Mouse (Mus musculus) lung, postnatal 0 days (tissue): ENCODE results near the gene Mdga1.

Experiments used
- CTCF ChIP-seq: IDR thresholded peaks from 2 replicates; pipeline ENCODE4 v1.5.1; 2016; ENCODE audit warnings: antibody characterized with exemption, mild to moderate bottlenecking
- EP300 ChIP-seq: IDR thresholded peaks from 2 replicates; pipeline ENCODE4 v1.6.1; 2016; ENCODE audit warnings: antibody characterized with exemption, mild to moderate bottlenecking, control low read depth

GRCm38 (mm10) chr17:29998566-29999295 is 28.8 kb upstream of the Mdga1 start:
- TF ChIP-seq CTCF (no peak), EP300 (no peak)
